In genomic region chr7:27180837-27181695, GRCm38 (mm10) we compare ENCODE assay signal across 9 mouse cellular contexts. TPM values are rescaled to one million over a fixed set of nuclear protein-coding genes. Genes with fewer than 3 reads are reported as not detected.
A peak's percentile ranks its signal among the peaks of the same experiment; 100 is the strongest.
DNase-seq lines count a peak whose midpoint lies in the region; ATAC-seq and TF ChIP-seq lines count a peak whose summit lies in the region.
"Had no signal": no experiment of that assay in that cellular context is flagged by ENCODE, and none has a peak within 500 bp of the region (broad histone marks: within the 10 kb centered on the region; RNA-seq: fewer than 3 reads in every experiment).

Gene Gm21983, minus strand, starts transcription at chr7:27181086.
Gene Mia, minus strand, starts transcription at chr7:27181157.

- no peak within 1 kb of the TSS for H3K4me3 ChIP-seq in heart, embryonic 15.5 days
- peak within 1 kb of the TSS; percentile 56 to 83 for H3K4me3 ChIP-seq in ES-E14 (ENCODE audit: insufficient read depth in 1 of 2, low read depth in 1 of 2, low read length in 2 of 2, poor library complexity in 1 of 2, severe bottlenecking in 1 of 2)
- H3K4me3 ChIP-seq in intestine, embryonic 16.5 days (ENCODE audit: low read length): no peak within 1 kb of the TSS
- H3K4me3 ChIP-seq in midbrain, embryonic 14.5 days (replicated peaks; ENCODE audit: low read depth, low read length): no peak within 1 kb of the TSS

- H3K4me2 ChIP-seq in heart, embryonic 15.5 days: no peak within 1 kb of the TSS
- H3K4me2 ChIP-seq in intestine, embryonic 16.5 days (ENCODE audit: low read depth, low read length): no peak within 1 kb of the TSS
- H3K4me2 ChIP-seq in midbrain, embryonic 14.5 days (ENCODE audit: low read length): 0 out of 2 replicates have a peak within 1 kb of the TSS, but pooled peaks have one; percentile 4

- intact Hi-C loops in heart, postnatal 36 days (cut with DNase I): loop anchor here (1.0 kb wide), 1 partner anchor 11 kb away; no protein-coding TSS in a partner anchor

- DNase-seq in heart, postnatal 36 days: no peak
- no peak for DNase-seq in ES-E14 (ENCODE audit: low read depth, low spot score)
- no peak for DNase-seq in midbrain, embryonic 14.5 days
- no peak for DNase-seq in testis, postnatal 14 days (ENCODE audit: low spot score)
- no peak for DNase-seq in layer of hippocampus, adult 8-10 months (ENCODE audit: low spot score in 2 of 2)
- DNase-seq in urinary bladder, postnatal 14 days (ENCODE audit: low spot score): no peak

- in situ Hi-C loops in ES-E14 (cut with MboI; ENCODE audit: low sequenced_read_pairs in 2 of 2, unreplicated experiment in 2 of 2): no loop called here

- no peak within 1 kb of the TSS for H3K9ac ChIP-seq in heart, embryonic 15.5 days
- H3K9ac ChIP-seq in ES-E14 (ENCODE audit: insufficient read depth, low read depth, low read length, poor library complexity, severe bottlenecking): peak within 1 kb of the TSS; percentile 74; the same call in 1 of the 2 replicates
- H3K9ac ChIP-seq in intestine, embryonic 16.5 days (ENCODE audit: low read depth, low read length): no peak within 1 kb of the TSS
- no peak within 1 kb of the TSS for H3K9ac ChIP-seq in midbrain, embryonic 14.5 days (replicated peaks; ENCODE audit: low read length)

- WGBS in heart, embryonic 15.5 days: 66% methylated on average over 14 of the region's 14 CpGs
- 66% methylated on average over 14 of the region's 14 CpGs for WGBS in intestine, embryonic 16.5 days
- 71% methylated on average over 14 of the region's 14 CpGs for WGBS in midbrain, embryonic 14.5 days

- H3K36me3 ChIP-seq in heart, embryonic 15.5 days: peaks cover 20% of the 10 kb centered on the region
- peaks cover 16% of the 10 kb centered on the region for H3K36me3 ChIP-seq in ES-E14 (ENCODE audit: control insufficient read depth, insufficient read depth, low read length, poor library complexity, severe bottlenecking)
- peaks cover 14% of the 10 kb centered on the region for H3K36me3 ChIP-seq in intestine, embryonic 16.5 days (ENCODE audit: control insufficient read depth, insufficient read depth, low read length)
- H3K36me3 ChIP-seq in midbrain, embryonic 14.5 days (ENCODE audit: control insufficient read depth, insufficient read depth, low read length): peaks cover 21% of the 10 kb centered on the region

- no peaks in the 10 kb centered on the region for H3K9me3 ChIP-seq in heart, embryonic 15.5 days (replicated peaks)
- no peaks in the 10 kb centered on the region for H3K9me3 ChIP-seq in ES-E14 (ENCODE audit: control insufficient read depth, insufficient read depth, low read depth, low read length)
- H3K9me3 ChIP-seq in intestine, embryonic 16.5 days (ENCODE audit: control insufficient read depth, low read length): no peaks in the 10 kb centered on the region
- H3K9me3 ChIP-seq in midbrain, embryonic 14.5 days (ENCODE audit: control insufficient read depth, low read length): no peaks in the 10 kb centered on the region

- ATAC-seq in heart, embryonic 15.5 days (replicated peaks; ENCODE audit: insufficient number of reproducible peaks, insufficient read depth, low FRiP score, low read depth): no peak
- no peak for ATAC-seq in intestine, embryonic 16.5 days
- ATAC-seq in midbrain, embryonic 14.5 days (ENCODE audit: low FRiP score, low TSS enrichment): no peak

- H3K27ac ChIP-seq in heart, embryonic 15.5 days: peak within 1 kb of the TSS; percentile 47
- H3K27ac ChIP-seq in ES-E14 (ENCODE audit: insufficient read depth, low read depth, low read length, poor library complexity, severe bottlenecking): peak within 1 kb of the TSS; percentile 83
- peak within 1 kb of the TSS; percentile 37; the same call in 1 of the 2 replicates for H3K27ac ChIP-seq in intestine, embryonic 16.5 days (ENCODE audit: low read length)
- H3K27ac ChIP-seq in midbrain, embryonic 14.5 days (replicated peaks; ENCODE audit: low read depth, low read length): peak within 1 kb of the TSS; percentile 82

- H3K4me1 ChIP-seq in heart, embryonic 15.5 days (replicated peaks): peaks cover 16% of the 10 kb centered on the region
- H3K4me1 ChIP-seq in ES-E14 (ENCODE audit: control insufficient read depth in 2 of 2, insufficient read depth in 2 of 2, low read length in 2 of 2, poor library complexity in 1 of 2): peaks cover 8 to 17% of the 10 kb centered on the region in 2 experiments
- peaks cover 11% of the 10 kb centered on the region for H3K4me1 ChIP-seq in intestine, embryonic 16.5 days (ENCODE audit: control insufficient read depth, insufficient read depth, low read length)
- peaks cover 14% of the 10 kb centered on the region for H3K4me1 ChIP-seq in midbrain, embryonic 14.5 days (ENCODE audit: control insufficient read depth, insufficient read depth, low read length)

- no peaks in the 10 kb centered on the region for H3K27me3 ChIP-seq in heart, embryonic 15.5 days
- H3K27me3 ChIP-seq in intestine, embryonic 16.5 days (replicated peaks; ENCODE audit: control insufficient read depth, insufficient read depth, low read length): no peaks in the 10 kb centered on the region
- no peaks in the 10 kb centered on the region for H3K27me3 ChIP-seq in midbrain, embryonic 14.5 days (ENCODE audit: control insufficient read depth, insufficient read depth, low read length)

TF ChIP-seq in ES-E14, 5 proteins besides CTCF, POLR2A, EP300 and RAD21:
- no peak for TF ChIP-seq ZC3H11A (IDR thresholded peaks at IDR 0.05; ENCODE audit: borderline replicate concordance, low read depth, low read length)
- TF ChIP-seq CHD2 (IDR thresholded peaks at IDR 0.05; ENCODE audit: low read depth, low read length): no peak

RNA-seq across cellular contexts. Expression of gene Gm21983, which starts in this region (rescaled TPM):
- polyA plus RNA-seq in heart, embryonic 15.5 days (2015; fragmentation: Nextera tagmentation; extraction: Ambion mirVana): not detected in 2 replicates
- not detected for total RNA-seq in heart, postnatal 36 days (2021)
- 1.3 TPM in 1 of 2 replicates, not detected in the other for total RNA-seq in ES-E14 (2012; rRNA removed)
- polyA plus RNA-seq in intestine, embryonic 16.5 days (2015; fragmentation: Nextera tagmentation; extraction: Ambion mirVana): not detected in 2 replicates
- polyA plus RNA-seq in midbrain, embryonic 14.5 days (2014; fragmentation: Nextera tagmentation; extraction: Ambion mirVana): not detected in 2 replicates
- not detected for total RNA-seq in layer of hippocampus, adult 8-10 months (2022)
- polyA plus RNA-seq: heart, embryonic 14.5 days had no signal

RNA-seq across cellular contexts. Expression of gene Mia, which starts in this region (rescaled TPM):
- polyA plus RNA-seq in heart, embryonic 15.5 days (2015; fragmentation: Nextera tagmentation; extraction: Ambion mirVana): 4.9 and 12.8 TPM in 2 replicates
- not detected for total RNA-seq in heart, postnatal 36 days (2021)
- total RNA-seq in ES-E14 (2012; rRNA removed): 12.5 and 36.3 TPM in 2 replicates
- polyA plus RNA-seq in intestine, embryonic 16.5 days (2015; fragmentation: Nextera tagmentation; extraction: Ambion mirVana): 3.8 and 5.1 TPM in 2 replicates
- 6.8 and 8.1 TPM in 2 replicates for polyA plus RNA-seq in midbrain, embryonic 14.5 days (2014; fragmentation: Nextera tagmentation; extraction: Ambion mirVana)
- total RNA-seq in layer of hippocampus, adult 8-10 months (2022): 1 to 10 TPM in 3 of 4 experiments, under 1 TPM in 1; 0.86 to 3.9 (median 2.5) TPM

Comparison
In these comparisons a context has a peak if more than half of its experiments do, and no peak if none do; other contexts are left out.
1. H3K4me3 ChIP-seq: peak in ES-E14 (2 of 2); none in heart, embryonic 15.5 days (single experiment), intestine, embryonic 16.5 days (single experiment) and midbrain, embryonic 14.5 days (single experiment).
2. Peak in every context shown above with its lines, with median percentiles within 50 percentile points of each other: H3K27ac ChIP-seq.